Comparison of ENCODE assay signal across 27 mouse cellular contexts in the genomic region with DNA sequence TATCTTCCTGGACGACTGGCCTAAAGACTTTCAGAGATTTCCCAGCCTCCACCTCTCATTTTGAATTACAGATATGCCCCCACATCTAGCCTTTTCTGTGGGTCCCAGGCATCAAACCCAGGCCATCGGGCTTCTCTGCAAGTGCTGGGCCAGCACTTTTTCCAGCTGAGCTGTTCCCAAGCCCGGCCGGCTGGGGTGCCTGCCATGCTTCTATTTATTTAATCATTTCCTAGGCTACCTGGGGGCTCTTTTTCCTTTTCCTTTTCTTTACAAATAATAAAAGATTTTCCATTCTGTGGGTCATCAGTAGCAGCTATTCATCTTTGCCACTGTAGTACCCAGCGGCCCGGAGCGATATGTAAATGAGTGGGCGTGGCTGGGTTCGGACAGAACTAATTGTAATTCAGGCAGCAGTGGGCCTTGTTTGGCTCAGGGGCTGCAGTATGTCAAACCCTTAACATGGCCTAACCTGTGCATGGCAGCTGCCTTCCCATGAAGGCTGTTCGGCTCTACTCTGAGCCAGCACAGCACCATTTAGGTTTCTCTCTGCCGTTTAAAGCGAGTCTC. TPM values are rescaled to one million over a fixed set of nuclear protein-coding genes. Genes with fewer than 3 reads are reported as not detected.
DNase-seq lines count a peak whose midpoint lies in the region; ATAC-seq and TF ChIP-seq lines count a peak whose summit lies in the region.
"Had no signal": no experiment of that assay in that cellular context is flagged by ENCODE, and none has a peak within 500 bp of the region (broad histone marks: within the 10 kb centered on the region; RNA-seq: fewer than 3 reads in every experiment).

No protein-coding gene starts in this region.

- H3K9ac ChIP-seq in hindbrain, embryonic 13.5 days = no peak overlapping the region
- H3K9ac ChIP-seq in hindbrain, embryonic 14.5 days = no peak overlapping the region
- H3K9ac ChIP-seq: forebrain, postnatal 0 days; heart, embryonic 13.5 days; limb, embryonic 15.5 days; liver, embryonic 13.5 days; midbrain, embryonic 13.5 days had no signal

- peaks cover 22% of the 10 kb centered on the region for H3K4me1 ChIP-seq in hindbrain, embryonic 13.5 days (replicated peaks)
- H3K4me1 ChIP-seq in hindbrain, embryonic 14.5 days (replicated peaks; ENCODE audit: control insufficient read depth, insufficient read depth, low read length) = peaks cover 11% of the 10 kb centered on the region; the same call in 1 of the 2 replicates
- H3K4me1 ChIP-seq in olfactory bulb, adult 2 months (ENCODE audit: control insufficient read depth, insufficient read depth, low read length) = peaks cover 48% of the 10 kb centered on the region

- no peak for DNase-seq in hindbrain, embryonic 14.5 days (ENCODE audit: low spot score)
- peak; percentile 44 for DNase-seq in ES-CJ7 (ENCODE audit: low read depth, low spot score)
- DNase-seq in Muller cell, postnatal 12 days (ENCODE audit: inconsistent ontology term) = peak; percentile 24
- no peak for DNase-seq in cerebellum, postnatal 36 days
- DNase-seq: adrenal gland, postnatal 10 days; B cell, adult 2 months; cerebellum, adult 11 months; cerebellum, adult 9-10 months; forebrain, postnatal 0 days; heart, postnatal 10 days; layer of hippocampus, adult 9-11 months; liver, embryonic 13.5 days; lung, adult 18-20 months; lung, postnatal 4 days; retina, postnatal 1 day; right cerebral cortex, postnatal 14 days had no signal

- 53% methylated on average over 12 of the region's 12 CpGs for WGBS in hindbrain, embryonic 13.5 days
- WGBS in hindbrain, embryonic 14.5 days = 52% methylated on average over 12 of the region's 12 CpGs
- WGBS in olfactory bulb, adult 2 months = 46% methylated on average over 12 of the region's 12 CpGs

- H3K9me3 ChIP-seq in hindbrain, embryonic 13.5 days = no peaks in the 10 kb centered on the region
- no peaks in the 10 kb centered on the region for H3K9me3 ChIP-seq in hindbrain, embryonic 14.5 days (ENCODE audit: control insufficient read depth, low read length)
- H3K9me3 ChIP-seq: heart, embryonic 13.5 days; limb, embryonic 10.5 days; limb, embryonic 15.5 days; liver, embryonic 13.5 days; megakaryocyte, embryonic 14.5 days; midbrain, embryonic 13.5 days had no signal

- no peak for ATAC-seq in hindbrain, embryonic 13.5 days (ENCODE audit: low FRiP score)
- ATAC-seq in hindbrain, embryonic 14.5 days (ENCODE audit: low FRiP score) = no peak
- ATAC-seq: forebrain, postnatal 0 days; intestine, embryonic 16.5 days; lung, postnatal 0 days; midbrain, embryonic 13.5 days had no signal

- H3K4me2 ChIP-seq in hindbrain, embryonic 13.5 days = no peak overlapping the region
- no peak overlapping the region for H3K4me2 ChIP-seq in hindbrain, embryonic 14.5 days (replicated peaks)
- H3K4me2 ChIP-seq: heart, embryonic 13.5 days; limb, embryonic 15.5 days; liver, embryonic 13.5 days; midbrain, embryonic 13.5 days had no signal

- H3K4me3 ChIP-seq in hindbrain, embryonic 13.5 days = no peak overlapping the region
- no peak overlapping the region for H3K4me3 ChIP-seq in hindbrain, embryonic 14.5 days (replicated peaks; ENCODE audit: low read length)
- no peak overlapping the region for H3K4me3 ChIP-seq in olfactory bulb, adult 2 months (ENCODE audit: insufficient read depth, low read depth, low read length)
- H3K4me3 ChIP-seq: erythroblast, embryonic 14.5 days; heart, embryonic 13.5 days; limb, embryonic 10.5 days; limb, embryonic 15.5 days; liver, embryonic 13.5 days; megakaryocyte, embryonic 14.5 days; midbrain, embryonic 13.5 days had no signal

- no peaks in the 10 kb centered on the region for H3K27me3 ChIP-seq in hindbrain, embryonic 13.5 days
- H3K27me3 ChIP-seq in hindbrain, embryonic 14.5 days (ENCODE audit: control insufficient read depth, insufficient read depth, low read length) = no peaks in the 10 kb centered on the region
- H3K27me3 ChIP-seq: CH12.LX; heart, embryonic 13.5 days; limb, embryonic 15.5 days; liver, embryonic 13.5 days; megakaryocyte, embryonic 14.5 days; midbrain, embryonic 13.5 days had no signal

- H3K36me3 ChIP-seq in hindbrain, embryonic 13.5 days = no peaks in the 10 kb centered on the region
- H3K36me3 ChIP-seq in hindbrain, embryonic 14.5 days (replicated peaks; ENCODE audit: control insufficient read depth, insufficient read depth) = no peaks in the 10 kb centered on the region

- H3K27ac ChIP-seq in hindbrain, embryonic 13.5 days = 0 out of 2 replicates have a peak overlapping the region, but pooled peaks have one; percentile 35
- H3K27ac ChIP-seq in hindbrain, embryonic 14.5 days = no peak overlapping the region
- H3K27ac ChIP-seq in olfactory bulb, adult 2 months (ENCODE audit: insufficient read depth, low read depth, low read length) = peak overlapping the region; percentile 78
- H3K27ac ChIP-seq: heart, embryonic 13.5 days; limb, embryonic 10.5 days; limb, embryonic 15.5 days; midbrain, embryonic 13.5 days had no signal

- no peak for TF ChIP-seq POLR2A in olfactory bulb, adult 2 months (IDR thresholded peaks at IDR 0.05; ENCODE audit: insufficient read depth, low read depth, low read length)

- TF ChIP-seq CTCF in olfactory bulb, adult 2 months (IDR thresholded peaks at IDR 0.05; ENCODE audit: insufficient read depth, low read depth, low read length) = no peak

RNA-seq across cellular contexts. Expression of gene Cit, which starts 4.3 kb away (rescaled TPM):
- polyA plus RNA-seq in hindbrain, embryonic 13.5 days (2015; fragmentation: Nextera tagmentation; extraction: Ambion mirVana) = 16.3 and 17.7 TPM in 2 replicates
- 27.0 and 27.5 TPM in 2 replicates for polyA plus RNA-seq in hindbrain, embryonic 14.5 days (2014; fragmentation: Nextera tagmentation; extraction: Ambion mirVana)
- polyA plus RNA-seq in olfactory bulb, adult 2 months (2012; ENCODE audit: insufficient read depth, insufficient read length, low replicate concordance, missing spikeins) = not detected in 2 replicates

Comparison
In these comparisons a context has a peak if more than half of its experiments do, and no peak if none do; other contexts are left out.
1. DNase-seq: peak in ES-CJ7 (single experiment) and Muller cell, postnatal 12 days (single experiment); none in hindbrain, embryonic 14.5 days (single experiment) and cerebellum, postnatal 36 days (0 of 2).